In the genomic region with DNA sequence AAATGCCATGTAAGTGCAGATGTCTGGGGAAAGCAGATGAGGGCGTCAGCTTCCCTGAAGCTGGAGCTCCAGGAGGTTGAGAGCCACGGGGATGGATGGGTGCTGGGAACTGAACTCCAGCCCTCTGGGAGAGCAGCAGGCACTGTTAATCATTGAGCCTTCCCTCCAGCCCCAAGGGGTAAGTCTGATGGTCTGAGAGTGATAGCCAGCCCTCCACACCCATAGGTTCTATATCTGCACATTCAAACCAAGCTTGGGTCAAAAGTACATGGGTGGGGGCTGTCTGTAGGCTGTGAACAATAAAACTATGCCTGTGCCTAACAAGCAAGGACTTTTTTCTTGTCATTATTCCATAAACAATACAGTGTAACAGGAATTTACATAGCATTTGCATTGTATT, we compare ENCODE assay signal across 15 mouse cellular contexts.
"Had no signal": no experiment of that assay in that cellular context is flagged by ENCODE, and none has a peak within 500 bp of the region (broad histone marks: within the 10 kb centered on the region; RNA-seq: fewer than 3 reads in every experiment).

No protein-coding gene starts in this region.

- H3K9me3 ChIP-seq: neural tube, embryonic 15.5 days; stomach, embryonic 15.5 days had no signal

- H3K27ac ChIP-seq: neural tube, embryonic 15.5 days; stomach, embryonic 15.5 days; stomach, postnatal 0 days had no signal

- H3K4me2 ChIP-seq: neural tube, embryonic 15.5 days; stomach, embryonic 15.5 days had no signal

- H3K9ac ChIP-seq: neural tube, embryonic 15.5 days; stomach, embryonic 15.5 days had no signal

- DNase-seq: retina, postnatal 1 day; right cerebral cortex, adult 18-20 months; right cerebral cortex, postnatal 14 days; right cerebral cortex, postnatal 25 days; right cerebral cortex, postnatal 4 days; spleen, adult 18-20 months; thymus, adult 18-20 months; thymus, adult 2 months; thymus, postnatal 14 days; thymus, postnatal 25 days; thymus, postnatal 36 days; thymus, postnatal 4 days had no signal

- H3K4me3 ChIP-seq: neural tube, embryonic 15.5 days; stomach, embryonic 15.5 days had no signal

- H3K36me3 ChIP-seq: neural tube, embryonic 15.5 days; stomach, embryonic 15.5 days had no signal
